Mouse (Mus musculus): ENCODE measurements around the gene Grm6. TPM values are rescaled to one million over a fixed set of nuclear protein-coding genes. Genes with fewer than 3 reads are reported as not detected.

The Grm6 gene
- total RNA-seq, 2 experiments from 2014 or later: not detected

DNA sequence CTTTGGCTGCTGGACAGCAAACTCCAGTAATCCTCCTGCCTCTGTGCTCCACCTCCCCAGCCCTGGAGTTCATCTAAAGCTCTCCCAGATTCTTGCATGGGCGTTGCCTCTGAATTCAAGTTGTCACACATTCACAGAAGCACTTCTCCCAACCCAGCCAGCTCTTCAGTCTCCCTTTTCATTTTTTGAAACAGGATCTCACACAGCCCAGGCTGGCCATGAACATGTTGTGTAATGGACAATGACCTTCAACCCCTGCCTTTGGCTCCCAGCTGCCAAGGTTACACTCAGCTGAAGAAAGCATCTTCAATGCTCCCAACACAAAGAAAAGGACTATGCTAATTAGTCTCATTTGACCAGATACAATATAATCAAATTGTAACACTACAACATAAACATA lies 62.8 kb downstream of the Grm6 start:
- no peak for ATAC-seq (replicated peaks; ENCODE audit: poor library complexity, severe bottlenecking)

DNA sequence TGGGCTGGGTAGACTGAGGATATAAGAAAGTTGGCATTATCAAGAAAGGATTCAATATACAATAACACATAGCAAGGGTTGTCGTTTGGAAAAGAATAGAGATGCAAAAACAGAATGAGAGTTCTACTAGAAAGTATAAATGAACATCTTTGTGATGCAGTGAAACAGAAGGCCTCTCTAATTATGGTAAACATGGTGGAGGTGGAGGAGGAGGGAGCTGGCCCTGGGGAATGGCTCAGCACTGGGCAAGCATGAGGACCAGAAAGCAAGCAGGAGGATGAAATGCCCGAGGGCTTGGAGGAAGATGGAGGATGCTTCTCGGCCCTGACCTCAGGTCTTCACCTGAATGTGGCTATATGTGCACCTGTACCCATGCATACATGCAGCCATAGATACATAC lies 64.0 kb downstream of the Grm6 start:
- ATAC-seq (replicated peaks; ENCODE audit: poor library complexity, severe bottlenecking): no peak

Other genes with a start within 250 kb of the Grm6 start
- not detected in 2 replicates for gene Adamts2, start 248.6 kb upstream of the Grm6 start, total RNA-seq (2014; fragmentation: Nextera tagmentation)
- gene Adamts2, start 248.6 kb upstream of the Grm6 start, total RNA-seq (2017): not detected in 2 replicates
- gene Zfp354c, start 23.0 kb upstream of the Grm6 start, total RNA-seq (2014; fragmentation: Nextera tagmentation): 0.15 and 2.3 TPM in 2 replicates
- gene Zfp354c, start 23.0 kb upstream of the Grm6 start, total RNA-seq (2017): 0.60 and 1.4 TPM in 2 replicates
- not detected in 2 replicates for gene Zfp879, start 9.1 kb upstream of the Grm6 start, total RNA-seq (2014; fragmentation: Nextera tagmentation)
- gene Zfp879, start 9.1 kb upstream of the Grm6 start, total RNA-seq (2017): 0.30 and 0.77 TPM in 2 replicates
- not detected in 2 replicates for gene Zfp454, start 37.0 kb downstream of the Grm6 start, total RNA-seq (2014; fragmentation: Nextera tagmentation)
- not detected in 2 replicates for gene Zfp454, start 37.0 kb downstream of the Grm6 start, total RNA-seq (2017)
- 2.4 and 4.0 TPM in 2 replicates for gene Zfp2, start 65.5 kb downstream of the Grm6 start, total RNA-seq (2014; fragmentation: Nextera tagmentation)
- gene Zfp2, start 65.5 kb downstream of the Grm6 start, total RNA-seq (2017): 1.3 and 2.0 TPM in 2 replicates
- not detected in 2 replicates for gene Zfp354b, start 80.9 kb downstream of the Grm6 start, total RNA-seq (2014; fragmentation: Nextera tagmentation)
- 0.34 TPM in 1 of 2 replicates, not detected in the other for gene Zfp354b, start 80.9 kb downstream of the Grm6 start, total RNA-seq (2017)
- gene 4933414I15Rik, start 93.1 kb downstream of the Grm6 start, total RNA-seq (2014; fragmentation: Nextera tagmentation): not detected in 2 replicates
- gene 4933414I15Rik, start 93.1 kb downstream of the Grm6 start, total RNA-seq (2017): not detected in 2 replicates
- gene Prop1, start 103.1 kb downstream of the Grm6 start, total RNA-seq (2014; fragmentation: Nextera tagmentation): not detected in 2 replicates
- gene Prop1, start 103.1 kb downstream of the Grm6 start, total RNA-seq (2017): not detected in 2 replicates
- not detected in 2 replicates for gene Olfr1378, start 115.8 kb downstream of the Grm6 start, total RNA-seq (2014; fragmentation: Nextera tagmentation)
- not detected in 2 replicates for gene Olfr1378, start 115.8 kb downstream of the Grm6 start, total RNA-seq (2017)
- not detected in 2 replicates for gene Olfr1377, start 131.3 kb downstream of the Grm6 start, total RNA-seq (2014; fragmentation: Nextera tagmentation)
- gene Olfr1377, start 131.3 kb downstream of the Grm6 start, total RNA-seq (2017): not detected in 2 replicates
- gene Olfr51, start 152.9 kb downstream of the Grm6 start, total RNA-seq (2014; fragmentation: Nextera tagmentation): not detected in 2 replicates
- gene Olfr51, start 152.9 kb downstream of the Grm6 start, total RNA-seq (2017): not detected in 2 replicates
- gene Olfr54, start 163.6 kb downstream of the Grm6 start, total RNA-seq (2014; fragmentation: Nextera tagmentation): not detected in 2 replicates
- not detected in 2 replicates for gene Olfr54, start 163.6 kb downstream of the Grm6 start, total RNA-seq (2017)
- gene Olfr1375, start 197.4 kb downstream of the Grm6 start, total RNA-seq (2014; fragmentation: Nextera tagmentation): not detected in 2 replicates
- not detected in 2 replicates for gene Olfr1375, start 197.4 kb downstream of the Grm6 start, total RNA-seq (2017)
- 0.83 TPM in 1 of 2 replicates, not detected in the other for gene Zfp354a, start 208.6 kb downstream of the Grm6 start, total RNA-seq (2014; fragmentation: Nextera tagmentation)
- not detected in 2 replicates for gene Zfp354a, start 208.6 kb downstream of the Grm6 start, total RNA-seq (2017)